Mouse (Mus musculus): ENCODE data around the gene Tnr. TPM values are rescaled to one million over a fixed set of nuclear protein-coding genes. Genes with fewer than 3 reads are reported as not detected.

Gene Tnr
- polyA plus RNA-seq, 1 experiment: not detected

DNA sequence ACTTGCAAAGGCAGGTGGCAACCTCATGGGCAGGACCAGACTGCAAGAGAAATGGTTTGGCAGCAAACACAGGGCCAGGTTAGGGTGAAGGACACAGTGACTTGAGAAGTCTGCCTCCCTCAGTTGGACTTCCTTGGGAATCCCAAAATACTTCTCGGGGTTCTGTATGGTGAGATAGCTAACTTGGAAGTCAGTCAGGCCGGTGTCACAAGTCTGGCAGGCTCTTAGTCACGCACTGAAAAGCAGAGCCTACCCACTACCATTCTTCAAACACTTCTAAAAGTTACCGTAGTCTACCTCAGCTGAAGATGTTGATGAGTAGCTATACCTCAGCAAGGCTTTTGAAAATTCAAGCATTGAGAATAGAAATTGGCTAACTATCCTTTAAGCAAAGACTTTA is 122.2 kb downstream of the Tnr start:
- Histone ChIP-seq H3K27ac (ENCODE audit: insufficient read depth, low read length) (no peak overlapping the region), H3K4me1 (ENCODE audit: control insufficient read depth, insufficient read depth, insufficient read length) (no peaks in the 10 kb centered on the region), H3K36me3 (ENCODE audit: control insufficient read depth, insufficient read depth, low read length) (no peaks in the 10 kb centered on the region), H3K27me3 (ENCODE audit: control insufficient read depth, insufficient read depth, low read length) (no peaks in the 10 kb centered on the region), H3K4me3 (ENCODE audit: extremely low read depth, insufficient read depth, insufficient read length) (no peak overlapping the region)
- TF ChIP-seq CTCF (IDR thresholded peaks at IDR 0.05; ENCODE audit: extremely low read depth, insufficient read depth, insufficient read length, insufficient replicate concordance) (no peak), POLR2A (IDR thresholded peaks at IDR 0.05; ENCODE audit: low read depth, low read length) (no peak)
- DNase-seq (ENCODE audit: low read depth in 1 of 2, low spot score in 2 of 2): no peak
- WGBS: 84% methylated on average over 4 of the region's 4 CpGs

DNA sequence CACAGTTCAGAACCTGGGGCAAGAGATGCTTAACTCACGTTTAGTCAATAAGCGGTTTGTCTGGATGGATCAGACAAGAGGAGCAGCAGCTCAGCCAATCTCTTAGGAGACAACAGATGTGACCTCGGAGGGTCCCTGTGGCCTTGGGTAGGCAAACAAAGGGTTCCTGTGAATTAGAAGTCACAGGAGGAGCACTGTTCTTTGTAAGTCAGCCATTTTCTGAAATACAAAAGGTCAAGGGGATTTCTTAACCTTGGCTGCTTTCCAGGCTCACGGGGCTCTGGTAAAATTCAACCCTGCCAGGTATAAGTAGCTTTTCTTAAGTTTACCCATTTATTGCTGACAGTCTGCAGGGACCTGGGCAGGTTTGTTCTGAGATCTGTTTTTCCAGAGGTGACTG is 126.9 kb downstream of the Tnr start:
- 77% methylated on average over 4 of the region's 4 CpGs for WGBS
- Histone ChIP-seq H3K36me3 (ENCODE audit: control insufficient read depth, insufficient read depth, low read length) (no peaks in the 10 kb centered on the region), H3K27ac (ENCODE audit: insufficient read depth, low read length) (no peak overlapping the region), H3K4me3 (ENCODE audit: extremely low read depth, insufficient read depth, insufficient read length) (no peak overlapping the region), H3K4me1 (ENCODE audit: control insufficient read depth, insufficient read depth, insufficient read length) (no peaks in the 10 kb centered on the region), H3K27me3 (ENCODE audit: control insufficient read depth, insufficient read depth, low read length) (no peaks in the 10 kb centered on the region)
- TF ChIP-seq CTCF (IDR thresholded peaks at IDR 0.05; ENCODE audit: extremely low read depth, insufficient read depth, insufficient read length, insufficient replicate concordance) (no peak), POLR2A (IDR thresholded peaks at IDR 0.05; ENCODE audit: low read depth, low read length) (no peak)
- DNase-seq (ENCODE audit: low read depth in 1 of 2, low spot score in 2 of 2): no peak

DNA sequence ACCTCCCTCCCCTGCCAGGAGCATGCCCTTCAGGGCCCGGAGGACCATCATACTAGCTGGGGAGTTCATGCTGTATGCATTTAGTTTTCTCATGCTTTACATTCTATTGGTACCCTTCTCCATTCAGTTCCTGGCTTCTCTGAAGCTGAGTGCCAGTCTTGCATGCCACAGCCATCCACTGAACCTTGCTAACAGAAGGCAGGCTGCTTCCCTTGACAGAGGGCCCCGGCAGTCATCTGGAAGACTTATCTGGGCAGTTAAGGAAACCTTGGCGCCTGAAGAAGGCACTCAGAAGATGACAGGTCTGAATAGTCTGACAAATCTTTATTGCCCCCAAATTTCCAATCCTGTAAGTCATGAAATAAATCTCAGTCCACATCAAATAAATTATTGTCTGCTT is 131.7 kb downstream of the Tnr start:
- Histone ChIP-seq H3K27me3 (ENCODE audit: control insufficient read depth, insufficient read depth, low read length) (no peaks in the 10 kb centered on the region), H3K36me3 (ENCODE audit: control insufficient read depth, insufficient read depth, low read length) (no peaks in the 10 kb centered on the region), H3K4me1 (ENCODE audit: control insufficient read depth, insufficient read depth, insufficient read length) (no peaks in the 10 kb centered on the region), H3K27ac (ENCODE audit: insufficient read depth, low read length) (no peak overlapping the region), H3K4me3 (ENCODE audit: extremely low read depth, insufficient read depth, insufficient read length) (no peak overlapping the region)
- 86% methylated on average over 3 of the region's 3 CpGs for WGBS
- TF ChIP-seq POLR2A (IDR thresholded peaks at IDR 0.05; ENCODE audit: low read depth, low read length): no peak
- TF ChIP-seq CTCF (IDR thresholded peaks at IDR 0.05; ENCODE audit: extremely low read depth, insufficient read depth, insufficient read length, insufficient replicate concordance): no peak
- DNase-seq (ENCODE audit: low read depth in 1 of 2, low spot score in 2 of 2): no peak

DNA sequence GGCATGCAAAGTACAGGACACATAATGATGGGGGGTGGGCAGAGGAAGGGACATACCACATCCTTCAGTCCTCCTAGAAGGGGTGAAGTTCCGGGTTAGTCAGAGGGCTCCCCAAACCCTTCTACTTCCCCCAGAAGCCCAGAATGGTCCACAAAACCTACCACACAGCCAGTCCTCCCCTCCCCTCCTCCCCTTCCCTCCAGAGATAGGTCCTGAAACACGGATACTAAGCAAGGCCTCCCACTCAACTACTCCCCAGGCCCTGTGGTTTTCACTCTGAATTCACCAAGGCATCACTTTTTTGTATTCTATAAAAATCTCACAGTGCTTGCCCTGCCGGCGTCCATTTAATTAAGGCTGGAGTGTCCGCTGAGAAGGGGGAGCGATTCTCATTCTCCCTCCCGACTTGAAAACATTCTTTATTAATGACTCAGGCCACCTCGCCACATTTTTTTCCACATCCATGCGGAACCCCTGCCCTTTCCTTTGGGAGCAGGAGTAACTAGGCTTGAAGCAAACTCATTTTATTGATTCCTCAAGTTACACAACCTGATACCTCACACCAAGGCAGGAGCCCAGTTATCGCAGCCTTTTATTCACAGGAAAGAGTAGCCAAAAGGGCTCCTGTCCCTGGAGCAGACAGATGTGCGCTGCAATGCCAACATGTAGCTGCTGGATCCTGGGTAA is 134.4 kb downstream of the Tnr start:
- no peaks in the 10 kb centered on the region for H3K36me3 ChIP-seq (ENCODE audit: control insufficient read depth, insufficient read depth, low read length)
- WGBS: 78% methylated on average over 11 of the region's 11 CpGs
- DNase-seq (ENCODE audit: low read depth in 1 of 2, low spot score in 2 of 2): no peak
- H3K4me1 ChIP-seq (ENCODE audit: control insufficient read depth, insufficient read depth, insufficient read length): no peaks in the 10 kb centered on the region
- TF ChIP-seq POLR2A (IDR thresholded peaks at IDR 0.05; ENCODE audit: low read depth, low read length) (no peak), CTCF (IDR thresholded peaks at IDR 0.05; ENCODE audit: extremely low read depth, insufficient read depth, insufficient read length, insufficient replicate concordance) (no peak)
- no peak overlapping the region for H3K27ac ChIP-seq (ENCODE audit: insufficient read depth, low read length)
- H3K4me3 ChIP-seq (ENCODE audit: extremely low read depth, insufficient read depth, insufficient read length): no peak overlapping the region
- no peaks in the 10 kb centered on the region for H3K27me3 ChIP-seq (ENCODE audit: control insufficient read depth, insufficient read depth, low read length)

DNA sequence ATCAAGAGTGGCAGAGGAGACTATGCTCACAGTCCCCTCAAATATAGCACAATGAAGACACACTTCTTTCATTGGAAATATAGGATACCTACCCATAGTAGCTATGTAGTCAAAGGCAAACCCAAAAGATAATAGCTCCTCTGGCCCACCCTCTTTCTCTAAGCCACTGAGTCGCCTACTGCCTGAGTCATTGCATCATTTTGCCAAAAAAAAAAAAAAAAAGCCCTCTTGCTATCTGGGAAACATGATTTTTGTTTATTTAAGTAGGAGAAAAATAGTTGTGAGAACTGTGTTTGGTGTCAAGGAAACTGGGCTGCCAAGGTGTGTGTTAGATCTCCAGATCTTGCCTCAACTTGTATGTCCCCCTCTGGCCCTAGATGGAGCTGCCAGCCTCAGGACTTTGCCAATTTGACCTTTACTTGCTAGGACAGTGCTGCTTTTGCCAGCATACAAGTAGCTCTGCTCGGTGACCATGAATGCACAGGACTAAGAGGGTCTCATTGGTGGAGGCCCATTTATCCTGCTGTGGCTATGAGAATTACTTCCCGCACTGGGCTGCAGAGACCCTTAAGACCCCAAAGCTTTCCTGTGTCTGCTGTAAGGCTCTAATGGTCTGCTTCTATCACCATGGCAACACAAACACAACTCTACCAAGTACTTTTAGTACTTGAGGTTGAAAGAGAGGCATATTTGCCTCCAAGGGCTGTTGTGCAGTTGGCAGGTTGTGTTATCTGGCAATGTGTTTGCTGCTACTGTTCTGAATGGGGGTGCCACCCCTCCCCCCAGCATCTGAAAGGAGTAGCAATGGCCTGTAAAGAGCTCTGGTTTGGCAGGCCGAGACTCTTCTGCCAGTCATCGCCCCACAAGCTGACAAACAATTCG is 137.3 kb downstream of the Tnr start:
- Histone ChIP-seq H3K4me1 (ENCODE audit: control insufficient read depth, insufficient read depth, insufficient read length) (no peaks in the 10 kb centered on the region), H3K4me3 (ENCODE audit: extremely low read depth, insufficient read depth, insufficient read length) (no peak overlapping the region), H3K27me3 (ENCODE audit: control insufficient read depth, insufficient read depth, low read length) (no peaks in the 10 kb centered on the region), H3K36me3 (ENCODE audit: control insufficient read depth, insufficient read depth, low read length) (no peaks in the 10 kb centered on the region), H3K27ac (ENCODE audit: insufficient read depth, low read length) (no peak overlapping the region)
- WGBS: 68% methylated on average over 6 of the region's 6 CpGs
- no peak for DNase-seq (ENCODE audit: low read depth in 1 of 2, low spot score in 2 of 2)
- TF ChIP-seq POLR2A (IDR thresholded peaks at IDR 0.05; ENCODE audit: low read depth, low read length): no peak
- TF ChIP-seq CTCF (IDR thresholded peaks at IDR 0.05; ENCODE audit: extremely low read depth, insufficient read depth, insufficient read length, insufficient replicate concordance): no peak

DNA sequence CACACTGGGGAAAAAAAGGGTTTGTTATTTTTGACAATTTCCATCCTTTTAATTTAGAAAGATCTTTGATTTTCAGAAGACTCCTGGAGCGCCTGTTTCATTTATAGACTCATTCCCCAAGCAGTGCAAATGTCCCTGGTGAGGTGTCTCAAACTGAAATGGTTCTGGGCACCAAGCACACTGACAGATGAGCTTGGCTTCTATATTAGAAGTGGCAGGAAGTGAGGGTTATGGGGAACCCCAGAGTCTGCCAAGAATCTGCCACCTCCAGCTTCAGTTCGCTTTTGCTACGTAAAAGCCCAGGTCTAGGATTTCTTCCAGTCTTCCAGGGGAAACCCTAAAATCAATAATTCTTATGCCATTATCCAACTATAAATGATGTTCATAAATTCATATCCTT is 140.9 kb downstream of the Tnr start:
- Histone ChIP-seq H3K27ac (ENCODE audit: insufficient read depth, low read length) (no peak overlapping the region), H3K36me3 (ENCODE audit: control insufficient read depth, insufficient read depth, low read length) (no peaks in the 10 kb centered on the region), H3K4me3 (ENCODE audit: extremely low read depth, insufficient read depth, insufficient read length) (no peak overlapping the region), H3K27me3 (ENCODE audit: control insufficient read depth, insufficient read depth, low read length) (no peaks in the 10 kb centered on the region), H3K4me1 (ENCODE audit: control insufficient read depth, insufficient read depth, insufficient read length) (no peaks in the 10 kb centered on the region)
- WGBS: 79% methylated on average over 3 of the region's 3 CpGs
- no peak for DNase-seq (ENCODE audit: low read depth in 1 of 2, low spot score in 2 of 2)
- no peak for TF ChIP-seq CTCF (IDR thresholded peaks at IDR 0.05; ENCODE audit: extremely low read depth, insufficient read depth, insufficient read length, insufficient replicate concordance)
- TF ChIP-seq POLR2A (IDR thresholded peaks at IDR 0.05; ENCODE audit: low read depth, low read length): no peak

DNA sequence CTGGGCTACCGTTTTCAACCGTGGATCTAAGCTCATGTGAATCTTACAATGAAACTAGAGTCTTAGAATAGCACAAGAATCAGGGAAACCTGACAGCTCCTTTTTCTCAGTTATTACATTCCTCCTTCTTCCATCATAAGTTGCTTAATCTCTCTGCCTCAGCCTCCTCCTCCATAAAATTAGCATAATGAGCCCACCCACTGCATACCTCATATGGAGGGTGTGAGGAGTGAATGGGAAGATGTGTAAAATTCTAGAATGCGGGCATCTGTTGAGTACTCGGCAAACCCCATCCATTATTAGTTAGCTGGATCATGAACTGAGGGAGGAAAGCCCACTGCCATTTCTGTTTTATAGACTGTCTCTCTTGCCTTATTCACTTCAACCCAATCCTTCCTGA is 141.4 kb downstream of the Tnr start:
- 91% methylated on average over 4 of the region's 4 CpGs for WGBS
- H3K27ac ChIP-seq (ENCODE audit: insufficient read depth, low read length): no peak overlapping the region
- no peaks in the 10 kb centered on the region for H3K4me1 ChIP-seq (ENCODE audit: control insufficient read depth, insufficient read depth, insufficient read length)
- no peak overlapping the region for H3K4me3 ChIP-seq (ENCODE audit: extremely low read depth, insufficient read depth, insufficient read length)
- no peaks in the 10 kb centered on the region for H3K27me3 ChIP-seq (ENCODE audit: control insufficient read depth, insufficient read depth, low read length)
- TF ChIP-seq POLR2A (IDR thresholded peaks at IDR 0.05; ENCODE audit: low read depth, low read length) (no peak), CTCF (IDR thresholded peaks at IDR 0.05; ENCODE audit: extremely low read depth, insufficient read depth, insufficient read length, insufficient replicate concordance) (no peak)
- H3K36me3 ChIP-seq (ENCODE audit: control insufficient read depth, insufficient read depth, low read length): no peaks in the 10 kb centered on the region
- DNase-seq (ENCODE audit: low read depth in 1 of 2, low spot score in 2 of 2): no peak
